Mouse (Mus musculus): ENCODE data around the gene Mindy1. TPM values are rescaled to one million over a fixed set of nuclear protein-coding genes. Genes with fewer than 3 reads are reported as not detected.

Mindy1 gene
- polyA plus RNA-seq, 1 experiment from 2014 or later, result 41.4 TPM

DNA sequence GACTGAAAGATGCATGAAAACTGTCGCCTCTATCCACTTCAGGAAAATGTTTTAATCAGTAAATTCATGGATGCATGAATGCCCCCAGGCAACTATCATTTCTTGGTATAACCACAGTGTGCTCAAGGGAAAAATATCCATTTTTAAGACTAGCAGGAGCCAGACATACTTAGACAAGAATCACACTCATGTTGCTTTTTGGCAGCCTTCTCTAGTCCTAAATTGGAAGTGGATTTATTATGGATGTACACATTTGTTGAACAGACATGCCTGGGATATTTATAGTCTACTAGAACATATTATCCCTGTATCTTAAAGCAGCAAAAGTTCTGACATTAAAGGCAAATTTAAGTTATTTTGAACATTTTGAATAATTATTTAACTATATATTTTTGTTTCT is 16.4 kb upstream of the Mindy1 start:
- peaks cover 7% of the 10 kb centered on the region for H3K36me3 ChIP-seq (replicated peaks; ENCODE audit: insufficient read depth, low read length)
- TF ChIP-seq EP300 (IDR thresholded peaks at IDR 0.05; ENCODE audit: low read depth) (no peak), CTCF (IDR thresholded peaks at IDR 0.05; ENCODE audit: low read depth) (no peak)
- no peak overlapping the region for H3K4me2 ChIP-seq (ENCODE audit: low read depth, low read length)
- H3K27ac ChIP-seq (ENCODE audit: low read depth), result no peak overlapping the region
- ATAC-seq (no peak), DNase-seq (no peak)
- 0 out of 2 replicates have a peak, but pooled peaks cover 6% of the 10 kb centered on the region for H3K4me1 ChIP-seq (ENCODE audit: insufficient read depth)
- H3K4me3 ChIP-seq (ENCODE audit: low read depth, low read length), result no peak overlapping the region
- H3K9me3 ChIP-seq (ENCODE audit: low read length), result no peaks in the 10 kb centered on the region
- H3K27me3 ChIP-seq (ENCODE audit: insufficient read depth, low read length), result no peaks in the 10 kb centered on the region
- WGBS (ENCODE audit: insufficient replicate concordance), result 70% methylated on average over 1 of the region's 1 CpGs
- no peak overlapping the region for H3K9ac ChIP-seq (replicated peaks)

- H3K27me3 ChIP-seq (ENCODE audit: insufficient read depth, low read length), result no peaks in the 10 kb centered on the region
- H3K9me3 ChIP-seq (ENCODE audit: low read length), result no peaks in the 10 kb centered on the region
- DNase-seq, result no peak
- 0 out of 2 replicates have a peak, but pooled peaks cover 6% of the 10 kb centered on the region for H3K4me1 ChIP-seq (ENCODE audit: insufficient read depth)
- no peak for TF ChIP-seq CTCF (IDR thresholded peaks at IDR 0.05; ENCODE audit: low read depth)
- TF ChIP-seq EP300 (IDR thresholded peaks at IDR 0.05; ENCODE audit: low read depth), result no peak
- H3K36me3 ChIP-seq (replicated peaks; ENCODE audit: insufficient read depth, low read length), result peaks cover 6% of the 10 kb centered on the region
- no peak overlapping the region for H3K4me3 ChIP-seq (ENCODE audit: low read depth, low read length)
- H3K4me2 ChIP-seq (ENCODE audit: low read depth, low read length), result no peak overlapping the region
- H3K27ac ChIP-seq (ENCODE audit: low read depth), result no peak overlapping the region
- no peak overlapping the region for H3K9ac ChIP-seq (replicated peaks)
- ATAC-seq, result no peak
- 92% methylated on average over 3 of the region's 3 CpGs for WGBS (ENCODE audit: insufficient replicate concordance)
Observed at GRCm38 (mm10) chr3:95266052-95266451, 15.1 kb upstream of the Mindy1 start.

GRCm38 (mm10) chr3:95267855-95268254 is 13.3 kb upstream of the Mindy1 start:
- no peaks in the 10 kb centered on the region for H3K9me3 ChIP-seq (ENCODE audit: low read length)
- H3K4me2 ChIP-seq (ENCODE audit: low read depth, low read length), result no peak overlapping the region
- 0 out of 2 replicates have a peak, but pooled peaks cover 6% of the 10 kb centered on the region for H3K4me1 ChIP-seq (ENCODE audit: insufficient read depth)
- TF ChIP-seq EP300 (IDR thresholded peaks at IDR 0.05; ENCODE audit: low read depth) (peak; percentile 80), CTCF (IDR thresholded peaks at IDR 0.05; ENCODE audit: low read depth) (no peak)
- peaks cover 6% of the 10 kb centered on the region; the same call in 1 of the 2 replicates for H3K36me3 ChIP-seq (replicated peaks; ENCODE audit: insufficient read depth, low read length)
- H3K27ac ChIP-seq (ENCODE audit: low read depth), result peak overlapping the region; percentile 83
- DNase-seq (peak; percentile 25), ATAC-seq (peak; percentile 84)
- no peak overlapping the region for H3K9ac ChIP-seq (replicated peaks)
- no peaks in the 10 kb centered on the region for H3K27me3 ChIP-seq (ENCODE audit: insufficient read depth, low read length)
- H3K4me3 ChIP-seq (ENCODE audit: low read depth, low read length), result no peak overlapping the region

DNA sequence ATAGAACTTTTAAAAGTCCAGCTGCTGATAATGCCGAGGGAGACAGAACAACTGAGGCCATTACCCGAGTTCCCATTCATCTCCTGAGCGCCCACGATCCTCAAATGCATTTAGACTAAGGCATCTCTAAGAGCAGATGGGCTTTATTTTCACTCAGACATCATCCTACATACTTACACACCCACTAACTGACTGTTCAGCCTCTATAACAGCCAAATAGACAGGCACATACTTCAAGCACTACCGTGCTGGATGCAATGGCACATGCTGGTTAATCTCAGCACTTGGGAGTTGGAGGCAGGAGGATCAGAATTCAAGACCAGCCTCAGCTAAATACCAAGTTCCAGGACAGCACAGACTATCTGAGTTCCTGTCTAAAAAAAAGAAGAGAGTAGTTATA is 11.4 kb upstream of the Mindy1 start:
- 86% methylated on average over 5 of the region's 5 CpGs for WGBS (ENCODE audit: insufficient replicate concordance)
- TF ChIP-seq CTCF (IDR thresholded peaks at IDR 0.05; ENCODE audit: low read depth) (no peak), EP300 (IDR thresholded peaks at IDR 0.05; ENCODE audit: low read depth) (no peak)
- ATAC-seq, result no peak

DNA sequence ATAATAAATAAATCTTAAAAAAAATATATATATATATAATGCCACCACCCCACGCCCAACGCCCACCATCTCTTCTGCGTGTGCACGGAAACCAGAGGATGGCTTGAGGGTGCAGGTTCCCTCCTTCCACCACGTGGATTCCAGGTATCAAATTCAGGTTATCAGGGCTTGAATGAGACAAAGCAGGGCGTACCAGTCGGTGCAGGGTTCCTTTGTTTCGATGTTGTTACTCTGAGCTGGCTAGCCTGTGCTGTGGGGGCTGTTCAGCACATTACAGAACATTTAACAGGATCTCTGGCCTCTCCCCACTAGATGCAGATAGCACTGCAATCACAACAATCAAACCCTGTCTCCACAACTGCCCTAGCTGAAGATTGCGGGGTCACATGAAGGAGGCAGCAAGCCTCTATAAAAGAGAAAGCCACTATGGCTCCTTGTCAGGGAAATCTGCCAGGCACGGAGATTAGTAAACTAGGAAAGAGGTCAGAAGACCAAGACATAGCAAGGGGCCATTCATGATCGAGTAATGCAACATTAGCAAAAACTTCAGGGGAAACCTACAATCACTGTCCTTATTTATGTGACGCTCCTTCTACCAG is 10.3 kb upstream of the Mindy1 start:
- H3K4me2 ChIP-seq (ENCODE audit: low read depth, low read length), result no peak overlapping the region
- no peak overlapping the region for H3K9ac ChIP-seq (replicated peaks)
- no peak for ATAC-seq
- H3K27me3 ChIP-seq (ENCODE audit: insufficient read depth, low read length), result no peaks in the 10 kb centered on the region
- TF ChIP-seq CTCF (IDR thresholded peaks at IDR 0.05; ENCODE audit: low read depth) (no peak), EP300 (IDR thresholded peaks at IDR 0.05; ENCODE audit: low read depth) (no peak)
- H3K9me3 ChIP-seq (ENCODE audit: low read length), result no peaks in the 10 kb centered on the region
- no peak for DNase-seq
- H3K27ac ChIP-seq (ENCODE audit: low read depth), result no peak overlapping the region
- H3K4me1 ChIP-seq (ENCODE audit: insufficient read depth), result peaks cover 11% of the 10 kb centered on the region
- WGBS (ENCODE audit: insufficient replicate concordance), result 85% methylated on average over 12 of the region's 12 CpGs
- H3K4me3 ChIP-seq (ENCODE audit: low read depth, low read length), result no peak overlapping the region
- H3K36me3 ChIP-seq (replicated peaks; ENCODE audit: insufficient read depth, low read length), result peaks cover 3% of the 10 kb centered on the region; the same call in 1 of the 2 replicates

More for the DNA sequence above, 11.4 kb upstream of the Mindy1 start:
- Histone ChIP-seq H3K9ac (replicated peaks) (no peak overlapping the region), H3K4me1 (ENCODE audit: insufficient read depth) (0 out of 2 replicates have a peak, but pooled peaks cover 6% of the 10 kb centered on the region), H3K4me2 (ENCODE audit: low read depth, low read length) (no peak overlapping the region), H3K9me3 (ENCODE audit: low read length) (no peaks in the 10 kb centered on the region), H3K4me3 (ENCODE audit: low read depth, low read length) (no peak overlapping the region), H3K27me3 (ENCODE audit: insufficient read depth, low read length) (no peaks in the 10 kb centered on the region), H3K27ac (ENCODE audit: low read depth) (no peak overlapping the region), H3K36me3 (replicated peaks; ENCODE audit: insufficient read depth, low read length) (peaks cover 6% of the 10 kb centered on the region; the same call in 1 of the 2 replicates)
- no peak for DNase-seq

DNA sequence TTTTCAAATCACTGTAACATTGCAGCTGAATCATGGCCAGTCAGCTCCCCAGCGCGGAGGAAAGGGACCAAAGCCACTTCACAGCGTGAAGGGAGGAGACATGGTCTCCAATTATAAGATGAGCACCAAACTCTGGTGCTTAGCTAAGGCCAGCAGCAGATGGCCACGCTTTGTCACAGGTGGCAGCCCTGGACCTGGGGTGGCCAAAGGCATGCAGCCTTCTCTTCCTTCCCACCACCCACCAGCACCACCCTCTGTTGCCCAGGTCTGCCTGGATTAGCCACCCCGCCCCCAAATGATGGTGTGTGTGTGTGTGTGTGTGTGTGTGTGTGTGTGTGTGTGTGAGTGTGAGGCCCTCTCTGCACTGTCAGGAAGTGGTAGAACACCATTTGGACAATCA is 7.7 kb upstream of the Mindy1 start:
- 76% methylated on average over 5 of the region's 5 CpGs for WGBS (ENCODE audit: insufficient replicate concordance)
- ATAC-seq, result no peak
- no peak overlapping the region for H3K9ac ChIP-seq (replicated peaks)

More for the DNA sequence above, 7.7 kb upstream of the Mindy1 start:
- Histone ChIP-seq H3K4me2 (ENCODE audit: low read depth, low read length) (no peak overlapping the region), H3K27me3 (ENCODE audit: insufficient read depth, low read length) (no peaks in the 10 kb centered on the region), H3K4me1 (ENCODE audit: insufficient read depth) (peaks cover 16% of the 10 kb centered on the region), H3K9me3 (ENCODE audit: low read length) (no peaks in the 10 kb centered on the region), H3K36me3 (replicated peaks; ENCODE audit: insufficient read depth, low read length) (no peaks in the 10 kb centered on the region), H3K4me3 (ENCODE audit: low read depth, low read length) (no peak overlapping the region), H3K27ac (ENCODE audit: low read depth) (no peak overlapping the region)
- no peak for DNase-seq
- TF ChIP-seq CTCF (IDR thresholded peaks at IDR 0.05; ENCODE audit: low read depth), result no peak
- no peak for TF ChIP-seq EP300 (IDR thresholded peaks at IDR 0.05; ENCODE audit: low read depth)

Measured in liver, postnatal 0 days (tissue).